Mouse (Mus musculus) lung, postnatal 0 days (tissue): Measurements from ENCODE around the gene Mgll. TPM values are rescaled to one million over a fixed set of nuclear protein-coding genes. Genes with fewer than 3 reads are reported as not detected.

Experiments used
- ATAC-seq: fragments of 200-750 bp; cut with Nextera tagmentation; 2 replicates; pipeline ENCODE4 v1.8.0; 2017; ENCODE audit warnings: moderate library complexity
- DNase-seq: peaks from one replicate; pipeline ENCODE4 v3.0.0-alpha.2; 2016; ENCODE audit warnings: low spot score
- H3K27ac ChIP-seq: fragments of 300-500 bp; sonication (generic); 2 replicates; pipeline ENCODE4 v1.5.1; 2014; ENCODE audit warnings: antibody characterized with exemption, mild to moderate bottlenecking, low read length, mixed read lengths
- H3K27me3 ChIP-seq: fragments of 300-500 bp; sonication (generic); replicated peaks from 2 replicates; pipeline ENCODE4 v1.6.1; 2014; ENCODE audit warnings: low read length, mixed read lengths; ENCODE audit not compliant: insufficient read depth
- H3K36me3 ChIP-seq: fragments of 300-500 bp; sonication (generic); 2 replicates; pipeline ENCODE4 v1.6.1; 2014; ENCODE audit warnings: low read length, mixed read lengths; ENCODE audit not compliant: insufficient read depth
- H3K4me1 ChIP-seq: fragments of 300-500 bp; sonication (generic); 2 replicates; pipeline ENCODE4 v1.6.1; 2014; ENCODE audit warnings: antibody characterized with exemption, low read depth, low read length, mixed read lengths; ENCODE audit not compliant: insufficient read depth
- H3K4me2 ChIP-seq: fragments of 300-500 bp; sonication (generic); replicated peaks from 2 replicates; pipeline ENCODE4 v1.6.1; 2014; ENCODE audit warnings: low read depth, mild to moderate bottlenecking, low read length, moderate library complexity, mixed read lengths
- H3K4me3 ChIP-seq: fragments of 300-500 bp; sonication (generic); 2 replicates; pipeline ENCODE4 v1.5.1; 2014; ENCODE audit warnings: low read depth, low read length
- H3K9ac ChIP-seq: fragments of 300-500 bp; sonication (generic); replicated peaks from 2 replicates; pipeline ENCODE4 v1.6.1; 2014; ENCODE audit warnings: low read depth, mild to moderate bottlenecking
- H3K9me3 ChIP-seq: fragments of 300-500 bp; sonication (generic); 2 replicates; pipeline ENCODE4 v1.6.1; 2016; ENCODE audit warnings: low read length, mixed read lengths
- CTCF ChIP-seq: IDR thresholded peaks from 2 replicates; pipeline ENCODE4 v1.5.1; 2016; ENCODE audit warnings: antibody characterized with exemption, mild to moderate bottlenecking
- EP300 ChIP-seq: IDR thresholded peaks from 2 replicates; pipeline ENCODE4 v1.6.1; 2016; ENCODE audit warnings: antibody characterized with exemption, mild to moderate bottlenecking, control low read depth
- WGBS: fragments of 180-500 bp; shearing (Covaris S2); extraction: QIAGEN DNeasy Blood & Tissue Kit; methylation state at CpG from one replicate; pipeline ENCODE4 v1.1.7; 2014; 5-methylcytosine and 5-hydroxymethylcytosine counted together
- polyA plus RNA-seq: library from polyadenylated mRNA; unstranded; fragments of >200 nt; fragmentation: Nextera tagmentation; extraction: Ambion mirVana; gene quantifications from 2 replicates; pipeline ENCODE4 v1.2.1, GENCODE M21; 2015

Mgll gene
- polyA plus RNA-seq, 1 experiment from 2014 or later: 123 TPM

DNA sequence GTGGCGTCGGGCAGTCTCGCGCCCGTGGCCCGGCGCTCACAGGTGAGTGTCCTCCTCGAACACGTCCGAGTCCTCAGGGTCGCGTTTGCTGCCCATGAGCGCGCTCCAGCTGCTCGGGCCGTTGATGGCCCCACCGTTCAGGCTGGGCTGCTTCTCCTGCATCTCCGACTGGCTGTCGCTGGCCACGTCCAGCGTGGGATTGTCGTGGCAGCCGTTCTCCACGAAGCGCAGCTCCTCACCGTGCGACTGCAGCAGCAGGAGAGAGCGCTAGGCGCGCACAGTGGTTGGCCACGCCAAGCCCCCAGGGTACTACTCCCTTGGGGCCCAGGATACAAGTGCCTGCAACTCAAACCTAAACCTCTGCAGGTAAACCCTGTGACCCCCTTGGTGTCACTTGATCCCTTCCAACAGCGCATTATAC is 118.5 kb downstream of the Mgll start:
- ATAC-seq (peak; percentile 0; the same call in 1 of the 2 replicates), DNase-seq (peak; percentile 32)
- under 1% methylated on average over 29 of the region's 32 CpGs for WGBS
- Histone ChIP-seq H3K36me3 (peaks cover 13% of the 10 kb centered on the region; the same call in 1 of the 2 replicates), H3K27ac (peak overlapping the region; percentile 97), H3K4me3 (peak overlapping the region; percentile 68), H3K9me3 (no peaks in the 10 kb centered on the region), H3K4me2 (peak overlapping the region; percentile 93), H3K9ac (peak overlapping the region; percentile 58), H3K4me1 (peaks cover 11% of the 10 kb centered on the region), H3K27me3 (no peaks in the 10 kb centered on the region)
- TF ChIP-seq EP300 (no peak), CTCF (no peak)

DNA sequence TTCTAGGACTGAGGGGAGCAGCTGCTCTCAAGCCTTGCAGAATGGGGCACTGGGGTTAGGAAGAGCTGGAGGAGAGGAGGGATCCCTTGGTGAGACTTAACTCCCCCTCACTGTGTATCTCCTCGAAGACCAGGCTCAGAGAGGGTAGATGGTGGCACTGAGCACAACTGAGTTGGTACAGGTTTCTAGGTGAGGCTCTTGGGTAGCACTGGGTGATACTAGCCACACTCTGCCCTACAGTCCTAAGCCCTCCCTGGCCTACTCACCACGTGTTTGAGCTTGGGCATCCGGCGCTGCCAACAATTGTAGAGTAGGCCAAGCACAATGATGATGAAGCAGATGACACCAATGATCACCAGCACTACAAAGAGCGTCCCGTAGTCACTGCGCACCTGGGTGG is 119.0 kb downstream of the Mgll start:
- Histone ChIP-seq H3K27ac (no peak overlapping the region), H3K9me3 (no peaks in the 10 kb centered on the region), H3K4me1 (peaks cover 11% of the 10 kb centered on the region), H3K4me2 (peak overlapping the region; percentile 93), H3K27me3 (no peaks in the 10 kb centered on the region), H3K36me3 (peaks cover 8% of the 10 kb centered on the region; the same call in 1 of the 2 replicates), H3K9ac (peak overlapping the region; percentile 58), H3K4me3 (peak overlapping the region; percentile 68; the same call in 1 of the 2 replicates)
- DNase-seq (no peak), ATAC-seq (no peak)
- 71% methylated on average over 7 of the region's 7 CpGs for WGBS
- TF ChIP-seq CTCF (no peak), EP300 (no peak)

DNA sequence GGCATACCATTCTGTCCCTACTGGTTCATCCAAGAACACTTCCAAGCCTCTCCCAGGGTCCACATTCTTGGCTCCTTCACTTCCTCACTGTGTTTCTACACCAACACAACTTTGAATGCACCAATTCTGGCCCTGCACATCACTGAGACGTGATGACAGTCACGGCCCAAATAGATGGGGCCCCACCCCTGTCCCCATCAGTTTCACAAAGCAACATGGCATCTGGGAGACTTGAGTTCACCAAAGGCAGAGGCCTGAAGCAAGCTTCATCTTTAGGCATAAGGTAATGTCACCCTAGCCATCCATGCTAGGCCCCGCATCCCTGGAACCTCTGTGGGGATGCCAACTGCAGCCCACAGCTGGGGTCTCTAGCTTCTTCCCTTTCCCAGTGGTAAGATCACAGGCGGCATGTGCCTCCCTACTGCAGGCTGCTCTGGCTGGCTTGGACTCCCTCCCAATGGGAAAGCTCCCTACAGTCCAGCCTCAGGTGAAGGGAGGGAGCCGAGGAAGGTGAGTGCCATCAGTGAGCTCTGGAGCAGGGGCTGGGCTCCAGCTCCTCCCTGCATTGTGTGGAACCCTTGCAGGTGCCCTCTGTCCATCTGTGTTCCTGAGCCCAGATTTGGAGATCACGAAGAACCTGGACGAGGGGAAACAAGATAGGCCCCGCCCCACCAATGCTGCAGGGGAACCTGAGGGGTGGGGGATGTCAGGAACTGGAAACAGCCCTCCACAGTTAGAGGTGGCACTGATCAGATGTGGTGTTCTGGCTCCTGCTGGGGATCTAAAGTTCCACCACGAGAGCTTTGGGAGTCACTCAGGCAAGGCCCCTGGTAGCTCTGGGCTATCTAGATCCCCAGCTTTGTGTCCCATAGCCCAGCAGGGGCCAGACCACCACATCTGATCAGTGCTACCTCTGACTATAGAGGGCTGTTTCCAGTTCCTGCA is 119.8 kb downstream of the Mgll start:
- DNase-seq (no peak), ATAC-seq (no peak)
- H3K27me3 ChIP-seq: no peaks in the 10 kb centered on the region
- no peak overlapping the region for H3K27ac ChIP-seq
- H3K4me2 ChIP-seq: no peak overlapping the region
- H3K9me3 ChIP-seq: no peaks in the 10 kb centered on the region
- no peak overlapping the region for H3K9ac ChIP-seq
- H3K4me3 ChIP-seq: no peak overlapping the region
- 72% methylated on average over 9 of the region's 9 CpGs for WGBS
- peaks cover 11% of the 10 kb centered on the region for H3K4me1 ChIP-seq
- TF ChIP-seq CTCF (no peak), EP300 (no peak)
- no peaks in the 10 kb centered on the region for H3K36me3 ChIP-seq

DNA sequence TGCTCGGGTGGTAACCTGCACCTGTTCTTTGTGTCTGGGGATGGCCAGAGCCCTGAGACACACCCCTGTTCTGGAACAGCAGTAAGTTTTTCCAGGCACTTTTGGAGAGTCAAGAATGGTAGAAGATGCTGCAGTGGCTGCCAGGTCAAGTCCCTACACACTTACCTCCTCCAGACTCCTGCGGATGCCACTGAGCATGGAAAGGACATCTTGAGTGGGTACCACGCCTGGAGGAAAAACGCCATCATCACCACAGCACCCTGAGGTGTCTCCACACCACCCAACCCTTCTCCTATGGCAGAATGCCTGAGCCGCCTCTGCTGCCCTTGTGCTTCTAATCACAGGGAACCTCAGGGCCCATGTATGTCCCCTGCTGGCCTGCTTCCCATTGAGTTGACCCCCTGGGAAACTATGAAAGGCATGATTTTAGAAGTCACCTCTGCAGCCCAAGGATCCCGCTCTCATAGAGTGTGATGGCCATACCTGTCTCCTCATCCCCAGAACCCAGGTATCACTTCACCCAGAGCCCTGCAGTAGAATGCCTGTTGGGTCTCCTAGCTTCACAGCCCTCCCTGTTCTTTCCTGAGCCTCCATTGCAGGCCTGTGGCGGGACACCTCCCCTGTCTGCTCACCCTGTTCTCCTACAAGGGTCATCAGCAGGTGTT is 120.8 kb downstream of the Mgll start:
- Histone ChIP-seq H3K4me3 (no peak overlapping the region), H3K27me3 (no peaks in the 10 kb centered on the region), H3K4me1 (peaks cover 11% of the 10 kb centered on the region), H3K36me3 (no peaks in the 10 kb centered on the region), H3K9ac (no peak overlapping the region), H3K27ac (no peak overlapping the region), H3K4me2 (no peak overlapping the region), H3K9me3 (no peaks in the 10 kb centered on the region)
- no peak for TF ChIP-seq CTCF
- WGBS: 86% methylated on average over 7 of the region's 7 CpGs
- no peak for ATAC-seq
- DNase-seq: no peak

DNA sequence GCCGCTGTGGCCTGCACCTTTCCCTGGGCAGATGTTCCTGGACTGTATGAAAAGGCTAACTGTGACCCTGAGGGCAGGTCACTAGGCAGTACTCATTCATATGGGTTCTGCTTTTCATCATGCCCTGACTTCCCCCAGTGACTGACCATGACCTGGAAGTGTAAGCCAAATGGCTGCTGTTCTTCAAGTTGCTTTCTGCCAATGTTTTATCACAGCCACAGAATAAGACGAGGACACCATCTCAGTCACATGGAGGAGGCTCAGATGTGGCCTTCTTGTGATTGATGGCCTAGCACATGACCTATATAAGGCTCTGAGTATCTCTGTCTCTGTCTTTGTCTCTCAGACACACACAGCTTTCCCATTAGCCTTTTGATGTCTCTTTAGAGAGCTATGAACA is 123.4 kb downstream of the Mgll start:
- Histone ChIP-seq H3K9ac (no peak overlapping the region), H3K27me3 (no peaks in the 10 kb centered on the region), H3K9me3 (no peaks in the 10 kb centered on the region), H3K4me3 (no peak overlapping the region), H3K4me2 (no peak overlapping the region), H3K4me1 (peaks cover 4% of the 10 kb centered on the region), H3K36me3 (no peaks in the 10 kb centered on the region), H3K27ac (no peak overlapping the region)
- 61% methylated on average over 2 of the region's 2 CpGs for WGBS
- TF ChIP-seq EP300 (no peak), CTCF (no peak)
- ATAC-seq (no peak), DNase-seq (no peak)

DNA sequence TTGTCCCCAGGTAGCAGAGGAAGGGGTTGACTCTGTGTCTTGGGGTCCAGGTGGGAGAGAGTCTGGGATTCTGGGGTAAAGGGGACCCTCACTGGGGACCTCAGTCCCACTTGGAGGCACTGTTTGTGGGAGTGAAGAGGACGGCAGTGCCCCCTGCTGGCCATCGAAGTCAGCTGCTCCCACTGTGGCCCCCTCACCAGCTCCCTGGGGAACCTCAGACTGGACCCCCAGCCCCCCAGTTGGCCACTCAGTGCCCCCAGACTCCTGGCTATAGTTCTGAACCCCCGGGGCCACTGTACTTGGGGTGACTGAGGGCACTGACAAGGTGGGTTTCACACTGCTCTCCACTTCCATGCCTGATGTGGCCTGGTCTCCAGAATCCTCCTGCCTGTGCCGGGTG is 125.1 kb downstream of the Mgll start:
- Histone ChIP-seq H3K27me3 (no peaks in the 10 kb centered on the region), H3K4me3 (no peak overlapping the region), H3K4me2 (no peak overlapping the region), H3K4me1 (no peaks in the 10 kb centered on the region), H3K27ac (no peak overlapping the region), H3K9me3 (no peaks in the 10 kb centered on the region), H3K36me3 (no peaks in the 10 kb centered on the region), H3K9ac (no peak overlapping the region)
- WGBS: 43% methylated on average over 4 of the region's 4 CpGs
- DNase-seq: no peak
- TF ChIP-seq EP300 (no peak), CTCF (peak; percentile 67)
- 0 out of 2 replicates have a peak, but pooled peaks have one; percentile 24 for ATAC-seq
